Mouse (Mus musculus) R1 (cell line): ENCODE measurements around the gene Pik3r5.
A peak's percentile ranks its signal among the peaks of the same experiment; 100 is the strongest.

Experiments used
- DNase-seq: peaks from one replicate; pipeline ENCODE4 v3.0.0-alpha.2; 2018; ENCODE audit warnings: low read depth, low spot score

Gene Pik3r5

DNA sequence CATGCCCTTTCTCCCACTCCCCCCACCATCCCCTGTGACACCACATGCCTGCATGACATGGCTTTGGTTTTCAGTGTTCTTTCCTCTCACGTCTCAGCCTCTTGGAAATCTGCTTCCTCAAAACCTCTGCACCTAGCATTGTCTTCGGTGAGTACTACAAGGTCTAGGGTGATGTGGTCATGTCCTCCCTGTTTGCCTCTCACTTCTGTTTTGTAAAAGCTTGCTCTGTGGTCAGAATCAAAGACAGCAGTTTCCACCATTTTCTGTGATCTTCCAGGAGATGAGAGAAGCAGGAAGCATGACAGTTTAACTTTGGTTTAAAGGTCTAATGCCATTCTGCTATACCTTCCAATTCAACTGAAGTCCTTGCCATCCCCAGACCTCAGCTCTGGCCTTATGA lies 15.3 kb downstream of the Pik3r5 start:
- DNase-seq: no peak

DNA sequence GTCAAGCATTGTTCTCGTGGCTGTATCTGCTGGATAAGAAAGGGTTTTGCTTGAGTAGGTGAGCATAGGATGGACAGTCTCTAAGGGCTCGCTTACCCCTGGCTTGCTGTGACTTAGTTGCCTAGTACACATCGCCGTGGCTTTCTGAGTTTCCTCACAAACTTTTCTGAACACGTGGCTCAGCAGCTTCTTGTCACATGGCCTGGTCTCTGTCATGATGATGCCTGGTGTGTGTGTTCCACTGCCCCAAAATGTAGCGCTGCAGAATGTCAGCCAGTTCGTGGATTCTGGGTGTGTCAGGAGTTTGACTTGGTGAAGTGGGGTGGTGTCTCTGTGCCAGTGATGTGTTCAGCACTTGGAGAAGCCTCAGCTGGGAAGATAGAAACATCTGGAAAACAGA lies 16.4 kb downstream of the Pik3r5 start:
- no peak for DNase-seq

DNA sequence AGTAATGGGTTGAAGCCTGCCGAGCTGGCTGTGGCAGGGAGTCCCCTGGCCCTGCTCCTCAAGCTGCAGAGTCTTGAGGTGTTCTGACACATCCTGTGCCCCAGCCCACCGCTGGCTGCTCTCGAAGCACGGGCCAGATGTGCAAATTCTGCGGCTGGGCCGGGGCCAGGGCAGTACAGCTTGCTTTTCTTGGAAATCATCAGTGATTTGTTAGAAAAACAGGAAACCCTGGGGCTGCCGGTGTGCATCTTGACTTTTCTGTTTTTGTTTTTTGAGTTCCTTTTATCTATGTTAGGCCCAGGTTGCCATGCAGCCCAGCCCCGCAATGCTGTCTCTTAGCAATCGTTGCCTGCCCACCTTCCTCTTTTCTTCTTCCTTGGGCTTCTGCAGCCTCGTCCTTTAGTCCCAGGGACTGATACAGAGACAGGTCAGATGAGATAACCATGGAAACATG lies 19.4 kb downstream of the Pik3r5 start:
- DNase-seq: no peak

DNA sequence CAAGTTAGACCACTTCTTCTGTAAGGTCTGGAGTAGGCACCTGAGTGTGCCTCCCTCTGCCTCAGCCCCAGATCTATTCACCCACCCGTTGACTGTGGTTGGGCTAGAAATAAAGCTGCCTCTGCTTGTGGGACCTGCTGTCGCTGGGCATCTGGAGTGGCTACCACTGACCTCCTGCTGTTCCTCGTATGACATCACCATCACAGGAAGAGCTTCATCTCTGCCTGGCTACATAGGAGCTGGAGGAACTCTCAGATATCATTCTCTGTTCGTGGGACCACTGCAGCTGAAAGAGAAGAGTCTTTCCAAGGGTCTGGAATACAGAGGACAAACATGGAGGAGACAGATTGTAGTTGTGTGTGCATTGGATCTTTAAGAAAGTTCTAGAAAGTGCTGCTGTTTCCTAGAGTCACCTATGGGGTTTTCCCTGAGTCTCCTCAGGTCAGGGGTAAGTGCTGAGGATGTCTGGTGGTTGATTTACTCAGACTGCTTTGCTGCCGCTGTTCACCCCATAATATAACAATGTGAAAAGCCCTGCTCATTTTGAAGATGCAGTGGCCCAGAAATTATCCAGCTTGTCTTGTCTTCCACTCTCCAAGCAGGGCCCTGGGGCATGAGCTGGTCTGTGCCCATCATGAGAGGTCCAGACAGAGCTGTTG lies 20.0 kb downstream of the Pik3r5 start:
- DNase-seq: no peak

DNA sequence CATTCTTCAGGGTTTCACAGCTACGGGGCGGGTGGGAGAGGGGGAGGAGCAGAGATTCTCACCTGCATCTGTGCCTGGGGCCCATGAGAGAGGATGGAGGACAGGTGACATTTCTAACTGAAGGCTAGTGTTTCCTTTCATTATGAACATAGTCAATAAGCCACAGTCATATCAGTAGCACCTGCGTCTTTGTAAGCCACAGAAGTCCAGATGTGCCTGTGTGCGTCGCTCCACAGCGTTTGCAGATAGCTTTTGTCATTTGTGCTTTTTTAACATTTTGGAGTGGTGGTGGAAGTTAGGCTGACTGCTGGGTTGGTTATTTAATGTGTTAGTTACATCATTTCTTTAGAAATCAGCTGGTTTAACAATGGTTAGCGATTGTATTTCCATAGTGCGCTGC lies 20.8 kb downstream of the Pik3r5 start:
- no peak for DNase-seq

DNA sequence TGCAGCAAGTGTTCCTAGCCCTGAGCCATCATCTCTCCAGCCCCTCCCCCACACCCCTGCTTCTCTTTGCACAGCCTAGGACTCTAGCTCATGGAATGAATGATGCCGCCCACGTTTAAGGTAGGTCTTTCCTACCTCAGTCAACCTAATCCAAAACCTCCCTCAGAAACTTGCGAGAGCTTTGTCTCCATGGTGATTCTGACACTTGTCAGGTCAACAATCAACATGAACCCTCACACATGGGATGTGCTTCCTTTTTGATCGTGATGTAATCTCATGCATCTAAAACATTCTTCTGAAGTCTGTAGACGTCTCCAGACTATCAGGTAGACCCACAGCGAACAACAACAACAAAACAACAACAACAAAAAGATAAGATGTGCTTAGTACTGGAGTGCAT lies 21.4 kb downstream of the Pik3r5 start:
- DNase-seq: no peak

DNA sequence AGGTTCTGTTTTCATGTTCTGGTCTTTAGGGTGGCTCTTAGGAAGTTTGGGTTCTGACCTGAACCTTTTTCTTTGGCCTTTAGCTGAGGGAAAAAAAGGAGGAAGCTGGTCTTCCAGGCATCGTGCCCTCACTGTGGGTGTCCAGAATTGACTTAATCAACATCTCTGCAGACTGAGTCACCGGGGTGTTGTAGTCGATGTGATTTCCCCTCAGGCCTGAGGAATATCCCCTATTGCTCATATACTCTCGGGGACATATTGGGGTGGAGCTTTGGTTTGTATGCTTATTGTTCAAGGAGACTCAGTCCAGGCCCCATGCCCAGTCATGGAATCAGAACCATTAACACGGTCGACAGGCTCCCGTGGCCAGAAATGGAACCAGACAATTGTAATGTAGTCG lies 26.2 kb downstream of the Pik3r5 start:
- no peak for DNase-seq

DNA sequence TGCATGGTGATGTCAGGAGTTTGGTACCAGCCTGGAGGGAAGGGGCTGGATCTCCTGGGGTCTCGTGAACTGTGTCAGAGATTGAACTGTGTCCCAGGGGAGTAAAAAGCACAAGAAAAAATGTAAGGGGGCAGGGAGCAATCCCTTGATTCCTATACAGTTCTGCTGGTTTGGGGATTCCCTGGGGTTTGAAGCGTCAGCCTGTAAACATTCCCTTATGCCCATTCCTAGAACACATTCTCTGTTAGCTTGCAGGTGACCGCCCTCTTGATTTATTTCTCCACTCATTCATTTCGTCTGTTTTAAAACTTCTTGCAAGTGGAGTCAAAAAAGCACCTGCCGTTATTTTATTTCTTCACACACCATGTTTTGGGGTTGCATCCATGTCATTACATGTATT lies 27.1 kb downstream of the Pik3r5 start:
- no peak for DNase-seq

DNA sequence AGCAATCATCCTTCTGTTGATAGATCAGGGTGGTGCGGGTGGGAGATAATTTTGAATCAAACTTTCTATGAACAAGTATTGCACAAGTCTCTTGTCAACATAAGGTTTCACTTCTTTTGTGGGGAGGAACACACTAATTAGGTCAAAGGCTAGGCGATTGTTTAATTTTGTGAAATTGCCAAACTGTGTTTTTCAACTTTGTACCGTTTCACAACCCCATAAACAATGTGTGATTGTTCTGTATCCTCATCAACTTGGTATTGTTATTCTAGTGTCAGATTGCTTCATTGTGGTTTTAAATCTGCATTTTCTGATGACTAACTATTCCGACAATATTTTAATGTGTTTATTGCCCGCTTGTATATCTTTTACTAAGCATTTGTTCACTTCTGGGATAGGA lies 27.6 kb downstream of the Pik3r5 start:
- DNase-seq: no peak

DNA sequence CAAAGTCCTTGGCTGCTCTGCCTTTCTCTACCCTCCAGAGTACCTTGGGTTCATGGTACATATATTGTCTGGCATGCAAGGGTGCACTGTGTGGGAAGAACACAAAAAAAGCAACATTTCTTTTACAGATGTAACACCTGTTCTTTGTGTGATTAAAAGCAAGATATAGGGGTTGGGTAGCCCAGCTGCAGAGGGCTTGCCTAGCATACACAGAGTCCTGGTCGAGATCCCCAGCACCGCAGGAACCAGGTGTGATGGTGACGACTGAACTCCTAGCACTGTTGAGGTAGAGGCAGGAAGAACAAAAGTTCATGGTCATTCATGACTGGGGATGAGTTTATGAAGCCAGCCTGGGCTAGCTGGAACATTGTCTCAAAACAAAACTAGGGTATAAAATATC lies 30.8 kb downstream of the Pik3r5 start:
- no peak for DNase-seq

DNA sequence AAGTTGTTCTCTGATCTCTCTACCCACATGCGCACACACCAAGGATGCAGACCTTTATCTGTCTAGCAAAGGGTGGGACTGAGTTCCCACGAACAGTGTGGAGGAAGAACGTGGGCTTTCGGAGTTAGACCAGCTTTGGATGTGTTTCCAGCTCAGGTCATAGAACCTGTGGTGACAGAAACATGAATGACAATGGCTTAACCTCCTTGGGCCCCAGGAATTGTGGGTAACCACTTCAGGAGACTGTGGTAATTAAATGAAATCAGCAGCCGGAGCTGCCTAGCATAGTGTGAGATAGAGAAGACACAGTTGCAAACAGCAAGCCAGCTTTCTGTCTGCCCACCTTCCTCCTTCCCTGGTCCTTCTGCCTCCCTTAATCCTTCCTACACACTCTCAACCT lies 32.3 kb downstream of the Pik3r5 start:
- no peak for DNase-seq

DNA sequence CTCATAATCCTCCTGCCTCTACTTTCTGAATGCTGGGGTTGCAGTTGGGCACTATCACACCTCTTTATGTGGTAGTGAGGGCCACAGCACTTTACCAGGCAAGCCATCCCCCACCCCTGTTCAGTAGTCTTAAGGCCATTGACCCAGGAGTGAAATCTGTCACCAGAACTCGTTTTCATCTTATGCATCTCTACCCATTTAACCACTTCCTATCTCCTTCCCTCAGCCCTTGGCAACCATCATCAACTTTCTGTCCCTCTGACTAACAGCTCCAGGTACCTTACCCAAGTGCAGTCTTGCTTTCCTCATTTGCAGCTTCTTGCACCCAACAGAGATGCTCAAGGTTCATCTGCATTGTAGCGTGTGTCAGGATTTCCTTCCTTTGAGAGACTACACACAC lies 33.2 kb downstream of the Pik3r5 start:
- no peak for DNase-seq

DNA sequence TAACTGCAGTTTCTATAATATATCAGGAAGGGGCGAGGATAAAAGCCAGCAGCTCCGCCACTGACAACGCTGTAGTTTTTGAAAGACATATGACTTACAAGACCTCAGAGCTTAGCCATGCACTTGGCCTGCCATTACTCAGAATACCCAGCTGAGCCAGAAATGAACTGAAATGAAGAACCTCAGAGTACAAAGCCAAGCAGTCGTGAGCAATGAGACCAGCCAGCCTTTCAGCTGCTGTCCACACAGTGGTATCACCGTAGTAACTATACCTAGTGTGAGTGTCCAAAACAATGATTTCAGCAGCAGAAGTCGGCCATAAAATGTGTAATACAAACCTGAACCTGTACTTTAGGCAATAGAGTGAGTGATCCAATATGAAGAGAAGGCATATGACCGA lies 35.5 kb downstream of the Pik3r5 start:
- DNase-seq: no peak

DNA sequence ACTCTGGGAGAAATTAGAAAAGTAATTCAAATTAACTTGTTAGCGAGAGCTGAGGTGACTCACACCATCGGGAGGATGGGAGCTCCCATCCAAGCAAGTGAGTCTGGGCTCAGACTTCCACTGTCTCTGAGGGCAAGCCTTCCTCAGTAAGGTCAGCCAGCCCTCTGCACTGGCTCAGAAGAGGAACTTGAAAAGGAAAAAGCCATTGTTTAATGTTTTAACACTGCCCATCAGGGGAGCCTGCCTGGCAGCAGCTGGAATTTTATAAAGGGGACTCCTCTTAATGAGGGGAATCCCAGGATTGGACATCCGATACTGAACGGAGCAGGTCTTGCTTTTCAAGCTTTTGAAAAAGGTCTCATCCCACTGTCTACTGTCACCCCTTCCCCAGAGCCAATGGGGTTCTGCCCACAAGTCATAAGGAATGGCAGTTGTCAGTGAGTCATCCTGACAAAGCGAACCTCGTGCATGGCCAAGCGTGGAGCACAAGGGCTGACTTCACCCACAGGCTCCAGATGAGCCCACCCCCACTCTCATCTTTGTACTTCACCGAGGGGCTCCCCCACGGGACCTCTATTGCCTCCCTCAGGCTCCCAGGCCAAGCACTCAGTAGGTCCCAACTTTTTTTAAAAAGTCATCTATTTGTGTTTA lies 36.2 kb downstream of the Pik3r5 start:
- DNase-seq: no peak

DNA sequence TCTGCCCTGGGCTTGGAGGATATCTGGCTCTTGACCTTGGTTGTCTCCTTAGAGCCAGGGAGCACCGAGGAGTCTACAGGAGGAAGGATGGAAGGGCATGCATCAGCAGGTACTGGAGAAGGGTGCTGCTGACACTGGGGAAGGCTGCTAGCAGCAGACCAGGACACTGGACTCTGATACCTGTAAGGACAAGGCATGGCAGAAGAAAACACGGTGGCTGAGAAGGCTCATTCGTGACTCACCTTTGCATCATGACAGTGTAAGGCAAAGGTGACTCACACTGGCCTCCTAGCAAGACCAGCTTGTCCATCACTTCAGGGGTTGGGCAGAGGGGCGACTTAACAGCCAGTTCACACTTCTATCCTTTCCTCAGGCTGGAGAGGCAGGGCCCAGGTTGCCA lies 37.0 kb downstream of the Pik3r5 start:
- DNase-seq: no peak

DNA sequence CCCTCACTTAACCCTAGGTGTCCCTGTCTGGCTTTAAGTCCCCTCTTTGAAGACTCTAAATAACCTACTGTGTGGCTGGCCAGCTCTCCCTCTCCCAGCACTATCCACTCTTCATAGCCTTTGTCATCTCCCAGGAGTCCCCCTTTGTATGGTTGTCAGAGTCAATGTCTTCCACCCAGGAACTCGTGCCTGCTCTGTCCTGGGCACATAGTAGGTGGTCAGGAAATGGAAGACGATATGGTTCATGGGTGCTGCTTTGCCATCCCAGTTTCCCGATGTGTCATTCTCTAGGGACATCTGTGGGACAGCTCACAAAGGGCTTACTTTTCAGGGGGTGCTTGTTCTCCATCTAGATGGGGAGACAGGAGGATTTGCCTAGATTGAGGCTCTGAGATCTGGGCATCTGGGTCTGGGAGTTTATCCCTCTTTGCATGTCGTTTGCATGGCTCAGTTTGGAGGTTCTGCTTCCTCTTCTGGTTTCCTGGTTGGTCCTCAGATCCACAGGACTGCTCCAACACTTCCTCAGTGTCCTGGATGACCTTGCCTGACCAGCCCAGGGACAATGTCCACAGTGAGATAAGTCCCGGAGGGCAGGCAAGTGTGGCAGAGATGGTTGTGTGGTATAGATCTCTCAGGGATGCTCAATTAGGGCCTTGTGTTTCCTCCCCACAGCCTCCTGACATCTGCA lies 40.4 kb downstream of the Pik3r5 start:
- DNase-seq: no peak

DNA sequence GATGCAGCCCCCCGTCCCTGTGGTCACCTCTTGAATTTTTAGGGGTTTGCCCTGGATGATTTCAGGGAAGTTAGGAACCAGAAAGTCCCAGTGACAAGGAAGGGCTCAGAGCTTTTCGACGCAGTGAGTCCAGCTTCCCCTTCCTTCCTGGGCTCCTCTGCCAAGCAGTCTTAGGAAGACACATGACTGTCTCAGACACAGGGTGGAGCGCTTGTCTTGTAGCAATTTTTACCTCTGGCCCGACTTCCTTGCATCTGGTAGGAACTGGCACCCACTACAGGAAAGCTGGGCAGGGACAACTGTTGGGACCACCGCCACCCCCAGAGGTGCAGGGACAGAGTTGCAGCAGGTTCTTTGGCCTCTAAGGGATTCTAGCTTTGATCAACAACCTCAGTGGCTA lies 42.7 kb downstream of the Pik3r5 start:
- no peak for DNase-seq

DNA sequence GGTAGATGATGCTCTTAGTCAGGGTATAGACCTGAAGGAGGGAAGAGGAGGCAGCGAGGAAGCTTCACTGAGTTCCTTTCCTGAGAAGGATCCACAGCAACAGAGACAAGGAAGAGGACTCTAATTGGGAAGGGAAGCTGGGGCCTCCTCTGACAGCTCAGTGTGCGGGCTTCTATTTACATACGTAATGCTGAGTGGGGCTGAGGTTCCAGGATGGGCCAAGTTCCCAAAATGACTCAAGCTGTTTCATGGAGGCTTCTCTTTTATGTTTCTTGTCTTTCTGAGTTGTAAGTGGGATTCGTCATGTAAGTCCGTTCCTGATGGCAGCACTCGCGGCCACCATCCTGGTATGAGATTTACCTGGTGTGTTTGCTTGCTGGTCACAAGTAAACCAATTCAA lies 43.8 kb downstream of the Pik3r5 start:
- no peak for DNase-seq

DNA sequence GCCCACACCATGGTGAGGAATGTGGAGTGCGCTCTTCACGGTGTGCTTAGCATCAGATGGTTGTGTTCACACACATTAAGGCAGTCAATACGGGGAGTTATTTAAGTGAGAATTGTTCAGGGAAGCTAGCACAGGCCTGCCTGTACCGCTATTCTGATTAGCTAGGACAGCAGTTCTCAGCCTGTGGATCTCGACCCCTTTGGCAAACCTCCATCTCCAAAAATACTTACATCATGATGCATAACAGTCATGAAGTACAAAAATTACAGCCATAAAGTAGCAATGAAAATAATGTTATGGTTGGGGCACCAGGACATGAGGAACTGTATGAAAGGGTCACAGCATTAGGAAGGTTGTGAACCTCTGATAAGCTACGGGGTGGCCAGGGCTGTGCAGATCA lies 45.7 kb downstream of the Pik3r5 start:
- DNase-seq: no peak

DNA sequence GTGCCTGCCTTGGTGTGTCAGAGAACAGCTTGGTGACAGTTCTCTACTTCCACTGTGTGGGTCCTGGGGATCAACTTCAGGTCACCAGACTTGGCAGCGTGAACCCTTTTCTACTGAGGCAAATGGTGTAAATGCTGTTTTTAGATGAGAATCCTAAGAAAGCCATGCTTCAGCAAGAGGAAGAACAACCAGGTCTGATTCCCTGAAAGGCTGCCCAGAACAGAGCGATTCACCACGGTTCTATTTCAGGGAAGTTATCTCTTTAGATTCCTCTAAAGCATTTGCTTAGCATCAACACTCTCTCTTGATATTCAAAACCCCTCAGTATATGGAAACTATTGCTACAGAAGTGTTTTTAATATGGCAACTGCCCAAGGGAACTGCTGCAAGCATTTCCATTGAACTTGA lies 46.7 kb downstream of the Pik3r5 start:
- DNase-seq: no peak

DNA sequence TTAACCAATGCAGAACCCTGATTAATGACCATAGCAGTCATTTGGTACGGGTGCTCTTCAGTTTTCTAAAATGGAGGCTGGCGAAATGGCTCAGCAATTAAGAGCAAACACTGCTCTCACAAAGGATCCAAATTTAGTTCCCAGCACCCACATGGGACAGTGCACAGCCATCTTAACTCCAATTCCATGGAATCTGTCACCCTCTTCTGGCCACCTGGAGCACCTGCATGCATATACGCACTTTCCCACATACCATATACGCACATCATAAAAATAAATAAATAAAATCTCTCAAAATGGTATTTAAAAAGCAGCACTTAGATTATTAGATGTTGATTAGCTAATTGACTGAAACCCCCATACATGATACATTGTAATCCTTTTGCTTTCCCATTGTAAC lies 48.7 kb downstream of the Pik3r5 start:
- DNase-seq: peak; percentile 66

DNA sequence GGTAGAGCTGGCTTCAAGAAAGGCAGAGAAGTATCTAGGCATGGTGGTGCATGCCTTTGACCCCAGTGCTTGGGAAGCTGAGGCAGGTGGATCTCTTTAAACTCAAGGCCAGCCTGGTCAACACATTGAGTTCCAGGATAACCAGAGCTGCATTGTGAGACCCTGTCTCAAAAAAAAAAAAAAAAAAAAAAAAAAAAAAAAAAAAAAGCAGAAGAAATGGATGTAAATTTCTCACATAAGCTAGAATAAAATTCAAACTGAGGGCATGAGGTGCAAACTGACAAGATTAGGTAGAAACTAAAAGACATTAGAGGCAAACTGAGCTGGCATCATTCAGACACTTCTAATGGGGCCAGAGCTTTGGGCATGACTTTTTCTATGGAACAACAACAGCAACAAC lies 50.1 kb downstream of the Pik3r5 start:
- DNase-seq: no peak

DNA sequence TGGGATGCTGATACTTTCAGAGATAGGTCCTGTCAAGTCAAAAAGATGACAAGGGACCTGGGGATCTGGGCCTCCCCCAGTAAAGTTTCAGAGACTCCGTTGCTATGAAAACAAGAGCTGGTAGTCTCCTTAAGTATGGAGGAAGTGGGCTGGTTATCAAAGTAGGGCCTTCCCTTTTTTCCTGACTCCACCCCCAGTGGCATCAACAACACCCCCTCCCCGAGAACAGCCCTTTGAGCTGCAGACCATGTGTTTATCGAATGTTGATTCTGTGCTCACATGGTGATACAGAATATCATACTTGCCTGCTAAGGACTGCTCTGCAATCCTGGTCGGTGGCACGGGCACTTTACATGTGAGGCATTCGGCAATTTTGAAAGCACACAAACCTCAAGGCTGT lies 51.3 kb downstream of the Pik3r5 start:
- DNase-seq: no peak
